Mouse (Mus musculus) heart, adult 18-20 months (tissue): Measurements from ENCODE around the gene Mafg. TPM values are rescaled to one million over a fixed set of nuclear protein-coding genes. Genes with fewer than 3 reads are reported as not detected.
"Not testable (repeated sequence)": the region's sequence is repeated elsewhere in the genome, so short reads cannot be mapped to it uniquely, and the experiment has no call there.

ENCODE experiments used
- DNase-seq, 2 experiments: peaks; one replicate each; pipeline ENCODE4 v3.0.0; 2021 to 2022; ENCODE audit warnings: mixed read lengths in 1 of 2
- total RNA-seq, 2 experiments: library from RNA; stranded (reverse); gene quantifications; 2 replicates each; pipeline ENCODE4 v1.2.3; 2021

Gene Mafg
- total RNA-seq, 2 experiments from 2014 or later, result 33.7 to 35.7 TPM

DNA sequence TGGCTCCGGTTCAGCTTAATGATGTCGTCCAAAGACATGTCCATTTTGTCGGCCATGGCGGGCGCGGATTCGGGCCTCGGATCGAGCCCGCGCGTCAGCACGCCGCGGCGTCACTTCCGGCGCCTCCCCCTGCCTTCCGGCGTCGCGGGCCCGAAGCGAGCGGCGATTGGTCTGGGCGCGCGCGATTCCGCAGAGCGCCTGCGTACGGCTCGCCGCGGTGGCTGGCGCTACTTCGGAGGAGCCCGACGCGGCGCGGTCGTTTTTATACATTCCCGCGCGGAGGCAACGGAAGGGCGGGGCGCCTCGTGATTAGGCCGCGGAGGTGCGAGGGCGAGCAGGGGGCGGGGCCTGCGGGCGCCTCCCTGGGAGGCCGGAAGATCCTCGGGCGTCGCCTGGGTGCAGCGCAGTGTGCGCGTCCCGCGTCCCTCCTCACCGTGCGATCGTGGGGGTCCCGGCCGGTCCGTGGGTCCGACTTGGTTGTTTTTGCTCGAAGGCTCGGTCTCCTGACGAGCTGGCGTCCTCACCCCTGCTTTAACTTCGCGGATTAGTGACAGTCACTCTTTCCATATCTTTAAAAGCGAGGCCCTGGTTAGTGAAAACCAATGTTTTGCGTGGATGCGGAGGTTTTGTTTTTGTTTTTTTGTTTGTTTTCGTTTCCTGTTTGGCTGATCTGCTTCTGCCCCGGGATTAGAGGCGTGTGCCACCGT is 35.0 kb downstream of the Mafg start, which contains the start of the genes Alyref and Anapc11:
Gene Alyref, minus strand, starts transcription at position 83 of the 707 bp plus-strand sequence.
Gene Anapc11, plus strand, starts transcription at position 139 of the 707 bp plus-strand sequence.
- peak; percentile 94 to 95 for DNase-seq

- peak in 1 of 2 experiments; percentile 30 for DNase-seq
Observed at GRCm38 (mm10) chr11:120597240-120598235, 35.9 kb downstream of the Mafg start.

DNA sequence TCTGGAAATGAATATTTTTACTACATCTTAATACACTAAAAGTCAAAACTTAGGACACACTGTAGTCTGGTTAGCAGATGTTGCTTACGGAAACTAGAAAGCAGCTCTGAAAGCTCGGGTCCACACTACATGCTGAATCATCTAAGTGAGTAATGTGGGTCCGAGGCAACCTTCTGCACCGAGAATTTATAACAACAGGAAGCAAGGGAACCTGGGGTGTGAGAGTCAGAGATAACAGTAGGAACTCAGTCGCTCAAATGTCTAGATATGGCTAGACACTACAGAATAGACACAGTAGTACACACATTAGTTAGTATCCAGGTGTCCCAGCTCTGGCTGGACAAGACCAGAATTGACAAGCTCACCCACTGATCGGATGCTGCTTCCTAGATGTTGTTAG is 44.9 kb downstream of the Mafg start:
- DNase-seq, result no peak

DNA sequence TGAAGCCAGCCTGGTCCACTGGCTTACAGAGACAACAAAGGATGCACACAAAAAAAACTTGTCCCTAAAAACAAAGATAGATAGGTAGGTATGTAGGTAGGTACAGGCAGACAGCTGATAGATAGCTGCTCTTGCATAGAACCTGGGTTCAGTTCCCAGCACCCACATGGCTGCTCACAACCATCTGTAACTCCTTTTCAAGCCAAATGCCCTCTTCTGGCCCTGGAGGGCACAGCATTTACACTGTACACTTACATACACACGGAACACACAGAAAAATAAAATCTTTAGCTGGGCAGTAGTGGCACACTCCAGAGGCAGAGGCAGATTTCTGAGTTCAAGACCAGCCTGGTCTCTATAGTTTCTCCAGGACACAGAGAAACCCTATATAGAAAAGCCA is 49.5 kb downstream of the Mafg start:
- DNase-seq, result no peak

GRCm38 (mm10) chr11:120582982-120583293 is 50.5 kb downstream of the Mafg start:
- DNase-seq, result not testable (repeated sequence)

GRCm38 (mm10) chr11:120582268-120582981 is 51.0 kb downstream of the Mafg start:
- peak; percentile 35 to 60 for DNase-seq

DNA sequence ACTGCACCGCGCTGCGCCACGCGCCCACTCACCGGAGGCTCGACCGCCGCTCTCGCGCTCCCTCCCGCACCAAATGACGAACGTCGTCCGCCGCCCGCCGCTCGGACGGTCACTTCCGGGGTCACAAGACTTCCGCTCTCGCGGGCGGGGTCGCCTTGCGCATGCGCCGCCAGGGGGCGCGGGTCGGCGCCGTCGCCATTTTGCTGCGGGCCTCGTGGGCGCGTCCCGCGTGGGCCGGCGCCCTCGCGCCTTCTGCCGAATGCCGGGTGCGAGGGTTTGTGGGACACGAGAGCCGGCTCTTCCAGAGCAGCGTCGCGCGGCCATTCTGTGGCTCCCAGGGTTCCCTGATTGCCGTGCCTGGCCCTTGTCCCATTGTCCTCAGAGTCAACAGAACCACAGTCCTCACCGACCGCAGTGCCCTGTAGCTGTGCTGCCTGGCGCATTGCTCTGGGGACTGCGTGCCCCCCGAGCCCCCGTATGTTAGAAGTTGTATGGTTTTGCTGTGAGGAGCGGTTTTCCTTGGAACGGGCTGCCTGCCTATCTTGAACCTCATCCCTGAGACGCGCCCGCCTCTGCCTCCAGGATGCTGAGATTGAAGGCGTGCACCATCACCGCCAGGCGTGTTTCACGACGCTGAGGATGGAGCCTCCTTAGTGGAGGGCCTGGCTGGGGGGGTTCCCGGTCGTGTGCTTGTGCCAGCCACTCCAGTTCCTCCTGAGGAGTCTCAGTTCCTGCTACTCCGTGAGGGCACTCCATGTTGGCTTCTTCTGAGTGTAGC is 51.7 kb downstream of the Mafg start, which contains the start of gene Arhgdia:
Gene Arhgdia, minus strand, starts transcription at position 135 of the 778 bp plus-strand sequence.
- peak; percentile 92 to 93 for DNase-seq

DNA sequence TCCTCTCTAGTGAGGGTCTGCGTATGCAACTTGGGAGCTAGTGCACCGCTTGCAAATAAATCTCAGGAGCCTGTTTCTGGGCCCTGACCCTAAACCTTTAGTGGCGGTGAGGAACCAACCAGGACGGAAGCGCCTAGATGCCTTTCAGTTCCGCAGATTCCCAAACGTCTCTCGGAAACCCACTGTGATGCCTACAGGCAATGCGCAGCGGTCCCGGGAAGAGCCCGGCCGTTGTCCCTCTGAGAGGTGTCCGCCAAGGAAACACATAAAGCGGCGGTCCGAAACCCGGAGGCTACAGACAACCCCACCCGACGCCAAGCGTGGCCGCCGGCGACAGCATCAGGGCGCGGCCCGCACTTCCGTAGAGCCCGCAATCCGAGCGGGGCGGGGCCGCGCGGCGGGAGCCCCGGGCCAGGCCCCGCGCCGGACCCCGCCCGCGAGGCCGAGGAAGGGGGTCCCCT is 52.5 kb downstream of the Mafg start:
- DNase-seq, result peak; percentile 59 to 72

GRCm38 (mm10) chr11:120580190-120580589 is 53.2 kb downstream of the Mafg start:
- peak; percentile 30 to 35 for DNase-seq

DNA sequence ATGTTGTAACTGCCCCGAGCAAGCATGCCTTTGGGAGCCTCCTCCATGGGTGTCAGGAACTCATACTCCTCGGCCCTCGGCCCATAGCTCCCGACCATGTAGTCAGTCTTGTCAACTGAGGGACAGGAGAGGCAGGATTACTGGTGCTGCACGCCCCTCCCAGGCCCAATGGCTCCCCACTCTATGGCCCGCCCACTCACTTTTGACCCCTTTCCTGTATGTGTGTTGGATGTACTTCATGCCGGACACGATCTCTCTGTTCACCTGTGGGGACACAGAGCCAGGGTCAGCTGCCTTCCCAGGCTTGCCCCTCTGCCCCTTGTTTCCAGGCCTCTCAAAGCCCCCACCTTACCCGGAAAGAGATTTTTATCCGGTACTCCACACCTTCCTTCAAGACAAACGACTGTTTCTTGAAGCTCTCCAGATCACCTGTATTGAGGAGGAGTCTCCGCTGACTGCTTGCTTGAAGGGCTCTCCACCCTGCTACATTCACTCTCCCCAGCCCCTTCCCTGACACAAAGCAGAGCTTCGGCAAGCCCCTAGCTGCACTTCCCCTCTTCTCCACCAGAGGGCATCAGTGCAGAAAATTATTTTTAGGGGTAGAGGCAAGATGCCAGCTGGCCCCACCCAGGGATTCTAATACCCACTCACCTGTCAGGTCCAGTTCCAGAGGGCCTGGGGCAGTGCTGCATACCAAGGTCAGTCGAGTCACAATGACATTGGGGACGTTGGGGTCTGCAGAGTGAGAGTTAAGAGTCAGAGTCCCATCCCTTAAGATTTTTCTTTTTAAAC is 53.9 kb downstream of the Mafg start:
- peak; percentile 72 to 89 for DNase-seq

GRCm38 (mm10) chr11:120578694-120579243 is 54.6 kb downstream of the Mafg start:
- no peak for DNase-seq

- peak in 1 of 2 experiments; percentile 6 for DNase-seq
Observed at GRCm38 (mm10) chr11:120578024-120578693, 55.2 kb downstream of the Mafg start.

DNA sequence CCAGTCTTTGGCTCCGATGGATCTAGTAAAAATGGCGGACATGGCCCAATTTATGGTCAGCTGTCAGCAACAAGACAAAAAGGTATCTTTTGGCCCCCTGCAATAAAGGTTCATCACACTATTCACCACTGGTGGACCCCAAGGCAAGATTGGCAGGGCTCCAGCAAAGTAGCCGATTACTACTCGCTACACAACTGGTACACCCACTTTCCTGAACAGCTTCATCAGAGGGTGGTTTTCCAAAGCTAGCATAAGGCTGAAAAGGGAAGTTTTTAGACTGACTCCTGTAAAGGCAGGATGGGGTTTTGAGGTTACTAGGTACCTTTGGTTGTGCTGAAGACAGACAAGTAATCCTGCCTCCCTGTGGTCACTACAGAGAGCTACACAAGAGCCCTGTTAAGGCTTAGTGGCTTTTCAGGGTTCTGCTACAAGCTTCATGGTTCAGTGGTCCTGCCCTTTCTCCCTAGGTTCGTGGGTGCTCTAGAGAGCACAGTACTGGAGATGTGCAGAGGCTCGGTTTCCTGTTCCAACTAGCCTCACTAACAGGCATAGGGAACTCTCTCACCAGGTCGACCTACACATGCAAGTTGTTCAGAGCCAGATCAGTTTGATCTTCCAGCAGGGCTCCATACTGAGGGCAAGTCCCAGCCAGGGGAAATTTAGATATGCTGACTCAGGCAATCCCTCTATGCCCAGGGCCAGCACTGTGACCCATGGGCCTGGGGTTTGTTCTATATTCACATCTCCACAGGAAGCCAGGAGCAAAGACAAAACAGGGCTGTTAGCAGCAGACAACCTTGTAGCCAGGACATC is 56.0 kb downstream of the Mafg start:
- DNase-seq, result peak; percentile 3 to 49

GRCm38 (mm10) chr11:120576365-120576981 is 56.9 kb downstream of the Mafg start:
- DNase-seq, result no peak

GRCm38 (mm10) chr11:120575940-120576339 is 57.5 kb downstream of the Mafg start:
- DNase-seq, result no peak
